Mouse (Mus musculus) thymus, adult 18-20 months (tissue): ENCODE results near the gene Rps19.
"Not testable (repeated sequence)": the region's sequence is repeated elsewhere in the genome, so short reads cannot be mapped to it uniquely, and the experiment has no call there.

Experiments used
- DNase-seq, 2 experiments: peaks; one replicate each; pipeline ENCODE4 v3.0.0; 2022; ENCODE audit warnings: mixed read lengths in 2 of 2

Gene Rps19

DNA sequence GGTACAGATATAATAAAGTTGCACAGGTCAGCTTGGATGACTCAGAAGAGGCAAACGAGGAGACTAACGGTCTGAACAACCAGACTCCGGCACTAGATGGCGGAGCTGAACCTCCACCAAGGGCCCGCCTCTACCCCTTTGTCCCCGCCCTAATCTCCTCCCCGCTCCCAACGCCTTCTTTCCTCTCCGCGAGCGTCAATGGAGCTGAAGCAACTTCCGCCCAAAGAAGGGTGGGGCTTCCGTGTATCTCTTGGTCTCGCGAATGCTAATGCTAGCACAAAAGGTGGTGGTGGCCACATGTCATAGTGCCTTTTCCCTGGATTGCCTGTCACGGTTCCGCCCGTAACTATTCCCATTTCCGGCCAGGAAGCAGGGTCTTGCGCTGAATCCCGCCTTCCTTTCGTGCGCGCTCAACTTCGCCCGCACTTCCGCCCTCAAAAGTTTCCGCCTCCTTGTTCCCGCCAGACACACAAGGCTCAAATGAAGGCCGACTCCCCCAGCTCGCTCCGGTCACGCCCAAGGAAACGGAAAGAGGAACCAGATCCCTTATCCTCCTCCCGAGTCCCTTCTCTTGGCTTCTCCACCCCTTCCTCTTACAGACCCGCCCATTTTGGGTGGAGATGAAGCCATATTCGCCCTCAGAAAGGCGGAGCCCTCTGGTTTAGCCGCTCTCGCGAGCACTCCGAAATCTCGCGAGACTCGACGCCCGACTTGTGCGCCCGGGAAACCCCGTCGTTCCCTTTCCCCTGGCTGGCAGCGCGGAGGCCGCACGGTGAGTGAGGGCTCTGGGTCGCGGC is at the start of gene Rps19:
Rps19 (plus strand) TSS at position 476 of the 797 bp plus-strand sequence.
- DNase-seq = peak; percentile 92 to 98

DNA sequence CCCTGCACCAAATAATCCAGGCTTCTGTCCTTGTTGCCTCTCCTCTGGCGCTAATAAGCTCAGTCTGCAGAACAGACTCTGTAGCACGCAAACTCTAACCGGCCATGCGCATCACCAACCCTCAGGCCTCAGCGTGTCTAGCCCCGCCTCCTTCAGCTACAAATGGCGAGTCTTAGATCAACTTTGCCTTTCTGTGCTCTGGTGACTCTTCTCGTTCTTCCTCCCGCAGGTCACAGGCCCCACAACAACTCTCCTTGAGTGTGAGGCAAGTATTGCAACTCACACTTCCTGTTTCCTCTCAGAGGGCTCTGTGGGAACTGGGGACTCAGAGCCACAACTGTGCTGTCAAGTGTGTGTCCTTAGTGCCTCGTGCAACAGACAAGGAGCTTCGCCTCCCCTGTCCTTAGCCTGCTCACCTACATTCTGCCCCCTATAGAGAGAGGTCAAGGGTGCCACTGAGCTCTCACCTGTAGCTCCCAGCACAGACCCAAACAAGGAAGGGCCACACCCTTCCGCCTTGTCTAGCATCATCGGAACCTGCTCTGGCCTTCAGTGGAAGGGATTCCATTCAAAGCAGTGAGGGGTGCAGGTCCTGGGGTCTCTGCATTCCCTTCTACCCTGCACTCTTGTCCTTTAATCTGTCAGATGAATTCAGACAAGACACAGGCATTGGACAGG is 45.3 kb upstream of the Rps19 start:
- DNase-seq = peak in 1 of 2 experiments; percentile 7

DNA sequence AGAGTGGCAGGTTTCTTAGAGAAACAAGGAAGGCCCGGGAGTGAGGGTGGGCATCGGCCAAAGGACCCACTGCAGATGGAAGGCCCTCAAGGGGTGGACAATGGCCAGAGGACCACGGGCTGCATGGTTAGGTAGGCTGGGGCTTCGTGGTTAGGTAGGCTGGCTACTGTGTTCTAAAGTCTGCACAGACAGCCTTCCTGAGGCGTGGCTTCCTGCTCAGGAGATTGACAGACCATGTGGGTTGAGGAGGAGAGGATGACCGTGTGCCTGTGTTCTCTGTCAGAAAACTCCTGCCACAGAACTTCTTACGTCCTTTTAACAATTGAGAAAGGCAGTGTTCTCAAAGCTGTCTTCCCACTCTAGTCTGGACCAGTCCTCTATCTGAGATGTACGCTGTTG is 44.8 kb upstream of the Rps19 start:
- DNase-seq = peak in 1 of 2 experiments; percentile 12

DNA sequence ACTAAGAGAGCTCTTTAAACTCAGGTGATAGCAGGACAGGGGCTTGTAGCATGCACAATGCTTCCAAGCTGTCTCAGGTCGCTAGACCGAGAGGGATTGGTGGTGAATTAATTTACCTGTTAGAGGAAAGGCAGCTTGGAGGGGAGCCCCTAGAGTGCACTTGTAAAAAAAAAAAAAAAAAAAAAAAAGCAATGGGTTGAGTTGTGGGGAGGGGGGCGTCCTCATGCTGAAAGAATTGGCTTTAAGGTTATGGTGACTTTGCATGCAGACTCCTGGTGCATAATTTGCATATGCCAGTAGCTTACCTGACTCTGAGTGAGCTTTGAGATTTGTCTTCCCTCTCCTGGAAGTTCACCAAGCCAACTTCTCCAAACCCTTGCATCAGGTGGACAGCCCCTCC is 43.8 kb upstream of the Rps19 start:
- DNase-seq = no peak

DNA sequence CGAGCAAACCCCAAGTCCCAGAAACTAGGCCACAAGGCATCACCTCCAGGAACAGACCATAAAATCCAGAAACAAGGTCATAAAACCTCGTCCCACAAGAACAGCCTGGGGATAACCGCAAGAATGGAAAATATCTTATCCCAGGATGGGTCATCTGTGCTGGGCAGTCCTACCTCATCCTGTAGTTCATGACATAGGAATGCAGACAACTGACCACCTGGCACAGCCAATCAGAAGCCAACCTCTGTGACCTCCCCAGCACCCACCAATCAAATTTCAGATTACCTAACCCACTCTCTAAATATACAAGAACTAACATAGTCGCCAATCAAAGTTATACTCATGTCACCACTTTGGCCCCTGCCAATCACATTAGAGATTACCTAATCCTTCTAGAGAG is 43.2 kb upstream of the Rps19 start:
- no peak for DNase-seq

DNA sequence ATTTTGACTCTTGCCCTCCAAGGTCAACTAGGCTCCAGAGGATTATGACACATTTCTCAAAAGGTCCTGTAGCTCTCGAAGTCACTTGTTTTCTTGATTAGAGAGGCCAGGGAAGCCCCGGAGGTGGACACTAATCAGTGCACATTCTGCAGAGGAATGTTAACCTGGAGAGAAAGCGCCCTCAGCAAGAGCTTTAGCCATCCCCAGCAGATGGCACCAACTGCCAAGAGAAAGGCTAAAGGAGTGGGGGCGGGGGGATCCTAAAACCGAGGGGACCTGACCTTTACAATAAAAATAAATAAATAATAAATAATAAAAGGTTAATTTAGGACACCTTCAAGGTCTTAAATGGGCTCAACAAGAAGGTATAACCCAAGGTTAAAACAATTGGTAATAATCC is 40.0 kb upstream of the Rps19 start:
- no peak for DNase-seq

DNA sequence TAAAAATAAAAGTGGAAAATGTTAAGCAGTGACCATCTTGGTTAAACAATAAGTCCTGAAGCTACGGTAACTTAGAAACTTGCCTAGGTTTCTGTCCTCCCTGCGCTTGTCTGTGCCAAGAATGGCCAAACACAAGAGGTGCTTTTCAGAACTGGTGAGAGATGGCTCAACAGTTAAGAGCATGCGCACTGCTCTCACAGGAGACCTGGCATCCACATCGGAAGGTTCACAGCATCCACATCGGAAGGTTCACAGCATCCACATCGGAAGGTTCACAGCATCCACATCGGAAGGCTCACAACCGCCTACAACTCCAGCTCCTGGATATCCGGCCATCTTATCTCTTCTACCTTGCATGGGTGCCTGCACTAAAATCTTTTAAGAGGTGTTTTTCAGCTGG is 39.0 kb upstream of the Rps19 start:
- DNase-seq = no peak

DNA sequence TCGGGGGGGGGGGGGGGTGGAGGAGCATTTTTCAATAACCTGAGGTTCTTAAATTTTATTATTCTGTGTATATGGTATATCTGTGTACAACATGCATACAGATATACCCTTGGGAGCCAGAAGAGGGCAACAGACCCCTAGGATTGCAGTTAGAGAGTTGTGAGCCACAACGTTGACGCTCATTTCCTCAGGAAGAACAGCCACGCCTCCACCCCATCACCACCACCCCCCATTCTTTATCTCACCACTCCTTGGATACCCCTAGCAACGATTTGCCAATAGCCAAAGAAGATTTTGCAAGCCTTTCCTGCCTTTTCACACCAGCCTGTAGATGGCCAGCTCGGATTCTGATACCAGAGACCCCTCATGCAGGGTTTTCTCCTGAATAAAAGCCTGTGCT is 38.5 kb upstream of the Rps19 start:
- no peak for DNase-seq

DNA sequence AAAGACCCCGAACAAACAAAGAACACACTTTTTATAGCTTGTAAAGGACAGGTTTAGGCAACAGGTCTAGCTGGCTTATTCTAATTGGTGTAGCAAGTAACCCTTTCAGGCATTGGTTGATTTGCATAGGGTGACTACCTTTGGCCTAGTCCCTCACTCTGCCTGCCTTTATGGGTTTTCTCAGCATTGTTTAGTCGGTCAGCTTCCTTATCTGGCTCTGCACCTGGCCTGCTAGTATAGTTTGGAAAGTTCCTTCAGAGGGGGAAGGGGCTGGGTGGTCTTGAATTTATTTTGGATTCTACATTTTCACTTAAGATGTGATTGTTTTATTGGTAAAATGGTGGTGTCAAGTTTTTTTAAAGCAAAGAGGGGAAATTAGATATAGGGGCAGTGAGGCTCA is 37.6 kb upstream of the Rps19 start:
- not testable (repeated sequence) for DNase-seq

DNA sequence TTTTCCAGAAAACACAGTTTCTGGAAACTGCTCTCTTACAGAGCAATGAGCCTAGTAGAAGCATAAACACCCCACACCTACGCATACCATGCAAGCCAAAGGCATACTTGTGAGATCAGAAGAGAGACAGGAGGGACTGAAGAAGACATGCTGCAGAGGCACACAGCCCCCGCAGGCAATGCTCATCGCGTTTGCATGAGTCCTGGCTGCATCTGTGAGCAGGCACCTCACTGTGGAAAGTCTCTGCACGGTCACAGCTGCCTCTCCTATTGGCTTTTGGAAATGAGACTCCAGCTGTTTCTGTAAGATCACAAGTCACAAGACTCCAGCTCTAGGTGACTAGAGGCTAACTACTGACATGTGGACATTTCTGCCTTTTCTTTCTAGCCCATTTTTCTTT is 34.0 kb upstream of the Rps19 start:
- DNase-seq = no peak

DNA sequence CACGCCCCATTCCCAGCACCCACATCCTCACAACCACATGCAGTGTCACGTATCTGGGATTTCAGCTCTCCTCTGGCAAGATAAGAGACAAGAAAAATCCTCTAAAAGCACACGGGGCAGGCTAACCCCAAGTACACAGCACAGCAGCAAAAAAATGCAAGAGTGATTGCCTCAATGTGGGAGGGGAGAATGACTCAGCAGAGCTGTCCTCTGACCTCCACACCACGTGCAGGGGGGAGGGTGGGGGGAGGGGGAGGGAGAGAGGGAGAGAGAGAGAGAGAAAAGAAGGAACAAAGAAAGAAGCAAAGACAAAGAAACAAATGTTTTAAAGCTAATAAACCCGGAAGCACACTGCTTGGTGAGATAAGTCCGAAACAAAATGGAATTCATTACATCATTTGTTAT is 33.3 kb upstream of the Rps19 start:
- DNase-seq = no peak

DNA sequence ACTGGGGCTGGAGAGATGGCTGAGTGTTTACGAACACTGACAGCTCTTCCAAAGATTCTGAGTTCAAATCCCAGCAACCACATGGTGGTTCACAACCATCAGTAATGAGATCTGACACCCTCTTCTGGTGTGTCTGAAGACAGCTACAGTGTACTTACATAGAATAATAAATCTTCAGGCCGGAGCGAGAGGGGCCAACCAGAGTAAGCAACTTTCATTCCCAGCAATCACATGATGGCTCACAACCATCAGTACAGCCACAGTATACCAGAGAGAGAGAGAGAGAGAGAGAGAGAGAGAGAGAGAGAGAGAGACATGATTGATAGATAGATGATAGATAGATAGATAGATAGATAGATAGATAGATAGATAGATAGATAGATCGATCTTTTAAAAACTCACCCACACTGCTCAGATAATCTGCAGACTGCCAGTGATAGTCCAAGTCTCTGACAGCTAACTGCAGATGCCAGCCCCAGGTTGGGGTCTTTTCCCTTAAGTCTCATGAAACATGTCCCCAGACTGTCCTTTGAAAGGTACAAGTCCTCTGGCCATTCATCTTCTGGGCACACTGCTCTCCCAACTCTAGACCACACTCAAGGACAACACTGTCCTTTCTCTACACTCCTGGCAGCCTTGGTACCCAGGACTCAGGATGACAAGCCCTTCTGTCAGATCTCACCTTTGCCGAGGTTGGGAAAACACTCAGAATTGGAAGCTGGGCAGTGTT is 32.4 kb upstream of the Rps19 start:
- no peak for DNase-seq

DNA sequence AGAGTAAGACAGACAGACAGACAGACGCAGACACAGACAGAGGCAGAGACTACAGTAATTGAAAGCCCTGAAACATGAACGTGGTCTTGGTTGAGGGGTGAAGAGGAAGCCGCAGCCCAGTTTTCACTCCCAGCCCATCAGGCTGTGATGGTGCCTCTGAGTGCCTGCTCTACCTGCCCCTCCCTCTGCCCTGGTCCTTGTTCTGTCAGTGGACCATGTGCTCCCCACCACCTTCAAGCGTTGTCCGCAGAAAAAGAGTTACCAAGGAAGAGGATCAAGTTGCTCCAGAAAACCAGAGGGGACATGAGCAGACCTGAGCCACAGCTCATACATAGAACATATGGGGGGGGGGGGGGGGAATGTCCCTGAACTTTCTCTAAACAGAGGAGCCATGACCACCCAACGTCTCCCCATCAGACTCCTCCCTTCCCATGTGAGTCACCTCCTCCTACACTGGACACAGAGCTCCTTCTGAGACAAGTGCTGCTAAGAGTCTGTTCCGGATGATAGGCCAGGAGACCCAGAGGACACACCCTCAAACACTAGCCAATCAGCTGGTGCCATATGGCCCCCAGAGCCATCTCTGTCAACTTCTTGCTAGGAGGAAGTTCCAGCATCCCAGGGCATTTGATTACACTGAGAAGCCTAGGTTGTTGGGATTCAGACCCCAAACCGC is 31.5 kb upstream of the Rps19 start:
- DNase-seq = no peak

DNA sequence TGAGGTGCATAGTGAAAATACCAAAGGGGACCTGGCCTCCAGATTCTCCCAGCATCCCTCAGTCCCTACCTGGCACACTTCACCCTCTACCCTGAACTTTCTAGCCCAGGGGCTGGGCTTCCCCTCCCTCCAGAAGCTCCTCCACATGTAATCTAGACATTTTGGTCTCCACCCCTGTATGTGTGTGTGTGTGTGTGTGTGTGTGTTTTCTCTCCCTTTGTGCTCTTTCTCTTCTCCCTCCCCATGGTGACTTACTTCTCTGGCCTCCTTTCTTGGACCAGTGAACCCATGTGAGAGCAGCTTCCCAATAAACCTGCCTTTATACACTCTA is 31.0 kb upstream of the Rps19 start:
- no peak for DNase-seq

DNA sequence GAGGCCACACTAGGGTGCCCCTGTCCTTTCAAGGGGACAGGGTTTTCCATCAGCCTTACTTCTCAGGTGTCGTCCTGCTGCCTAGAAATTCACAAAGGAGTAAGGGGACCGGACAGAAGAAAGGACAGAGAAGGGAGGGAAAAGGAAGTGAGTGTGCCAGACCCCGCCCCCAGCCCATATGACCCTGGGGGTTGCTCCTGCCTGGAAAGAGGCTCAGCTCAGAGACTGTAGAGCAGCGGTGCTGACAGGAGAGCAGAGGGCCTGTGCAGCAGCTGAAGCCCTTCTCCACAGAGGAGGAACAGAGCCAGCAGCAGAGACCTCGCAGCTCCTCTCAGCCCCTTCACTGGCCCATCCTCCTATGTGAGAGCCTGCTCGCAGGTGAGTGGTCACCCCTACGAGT is 30.5 kb upstream of the Rps19 start:
- no peak for DNase-seq

DNA sequence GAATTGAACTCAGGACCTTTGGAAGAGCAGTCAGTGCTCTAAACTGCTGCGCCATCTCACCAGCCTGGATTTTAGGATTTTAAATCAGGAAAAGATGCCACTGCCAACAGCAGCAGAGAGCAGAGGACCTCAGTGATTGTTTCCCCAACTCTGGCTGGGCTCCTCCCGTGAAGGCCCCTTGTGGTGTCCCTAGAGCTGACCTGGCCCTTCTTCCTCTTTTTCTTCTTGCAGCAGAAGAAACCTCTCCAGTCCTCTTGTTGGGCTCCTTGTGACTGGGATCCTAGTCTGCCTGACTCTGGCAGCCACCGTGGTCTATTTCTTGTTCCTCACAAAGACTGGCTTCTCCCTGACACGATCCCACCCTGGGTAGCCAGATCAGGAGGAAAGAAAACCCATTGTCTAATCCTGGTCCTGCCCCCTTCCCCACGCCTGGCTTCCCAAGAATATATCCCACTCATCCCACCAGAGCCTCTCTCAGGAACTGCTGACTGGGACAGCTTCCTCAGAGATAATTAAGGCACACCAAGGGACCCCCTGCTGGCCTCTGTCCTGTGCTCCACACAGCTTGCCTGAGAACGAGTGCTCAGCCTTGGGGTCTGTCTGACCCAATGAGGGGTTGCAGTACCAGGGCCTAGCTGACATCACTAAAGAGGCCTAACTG is 27.6 kb upstream of the Rps19 start:
- no peak for DNase-seq

DNA sequence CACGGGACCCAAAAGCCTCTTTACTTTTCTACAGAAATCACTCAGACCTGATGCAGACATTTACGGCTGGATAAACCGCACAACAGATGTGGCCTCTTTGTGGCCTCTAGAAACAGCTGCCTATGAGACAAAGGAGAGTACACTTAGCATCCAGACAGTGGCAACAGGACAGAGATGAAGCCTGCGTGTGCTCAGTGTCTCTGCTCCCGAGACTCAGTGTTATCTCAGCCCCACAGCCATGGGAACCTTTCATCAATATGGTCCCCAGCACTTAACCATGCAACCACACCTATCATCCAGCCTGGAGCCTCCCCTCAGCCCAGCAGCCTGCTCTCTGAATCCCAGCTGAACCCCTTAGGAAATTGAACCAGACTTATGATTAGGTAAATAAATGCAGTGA is 24.9 kb upstream of the Rps19 start:
- no peak for DNase-seq

DNA sequence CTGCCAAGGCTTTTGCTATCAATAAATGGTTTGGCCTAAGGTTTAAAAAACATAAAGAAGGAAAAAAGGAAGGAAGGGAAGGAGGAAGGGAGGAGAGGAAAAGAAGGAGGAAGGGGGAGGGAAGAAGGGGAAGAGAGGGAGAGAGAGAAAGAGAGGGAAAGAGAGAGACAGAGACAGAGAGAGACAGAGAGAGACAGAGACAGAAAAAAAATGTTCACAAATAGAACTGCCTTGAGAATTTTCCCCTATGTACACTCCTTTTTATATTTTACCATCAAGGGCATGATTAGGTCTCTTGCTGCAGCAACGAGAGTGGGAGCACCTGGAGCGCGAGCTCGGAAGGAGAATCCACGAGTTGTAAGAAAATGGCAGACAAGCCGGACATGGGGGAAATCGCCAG is 22.3 kb upstream of the Rps19 start, which contains the start of gene Gm9844:
Gm9844 (plus strand) TSS at position 301 of the 400 bp plus-strand sequence.
- DNase-seq = no peak

DNA sequence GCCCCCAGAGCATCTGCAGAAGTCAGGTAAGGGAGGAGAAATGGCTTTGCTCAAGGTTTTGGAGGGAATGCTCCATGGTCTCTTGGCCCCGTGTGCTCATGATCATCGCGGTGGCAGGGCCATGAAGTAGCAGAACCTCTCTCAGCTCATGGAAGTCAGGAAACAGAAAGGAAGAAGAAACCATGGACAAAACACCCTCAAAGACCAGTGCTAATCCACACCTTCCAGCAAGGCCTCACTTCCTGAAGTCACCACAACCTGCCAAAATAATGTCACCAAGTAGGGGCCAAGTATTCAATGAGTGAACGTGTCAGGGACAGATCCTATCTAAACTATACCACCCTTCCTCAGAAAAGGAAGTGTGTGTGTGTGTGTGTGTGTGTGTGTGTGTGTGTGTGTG is 21.3 kb upstream of the Rps19 start:
- DNase-seq = no peak

DNA sequence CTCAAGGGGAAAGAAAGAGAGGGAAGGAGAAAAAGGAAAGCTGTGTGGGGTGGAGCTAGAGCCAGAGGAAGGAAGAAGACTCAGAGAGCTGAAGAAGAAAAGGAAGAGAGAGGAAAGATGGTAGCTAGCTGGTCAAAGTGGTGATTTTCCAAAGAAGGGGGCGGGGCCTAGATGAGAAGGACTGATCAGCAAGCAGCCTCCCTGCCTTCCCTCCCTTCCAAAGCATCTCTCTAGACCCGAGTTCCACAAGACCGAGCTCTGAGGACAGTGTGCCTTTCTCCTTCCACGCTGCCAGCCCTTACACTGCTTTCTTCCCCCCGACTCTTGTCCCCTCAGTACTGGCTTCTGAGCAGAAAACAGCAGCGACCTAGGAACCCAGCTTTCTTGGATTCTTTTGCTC is 20.0 kb upstream of the Rps19 start:
- no peak for DNase-seq

DNA sequence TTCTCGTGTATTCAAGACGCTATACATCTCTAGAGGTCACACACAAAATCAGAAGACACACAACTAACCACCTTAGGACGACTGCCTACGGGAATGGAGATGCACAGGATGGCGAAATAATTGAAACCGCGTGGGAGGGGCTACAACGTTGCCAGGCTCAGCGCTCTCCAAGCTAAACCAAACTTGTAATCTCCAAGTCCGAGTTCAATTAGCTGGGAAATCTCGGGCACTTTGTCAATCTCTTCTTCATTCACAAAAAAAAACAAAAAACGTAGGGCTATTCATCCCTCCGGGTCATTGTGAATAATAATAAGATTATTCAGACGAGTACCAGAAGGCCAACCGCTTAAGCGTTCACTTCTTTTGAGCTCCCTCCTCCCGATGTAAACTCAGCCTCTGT is 15.1 kb upstream of the Rps19 start:
- DNase-seq = no peak

DNA sequence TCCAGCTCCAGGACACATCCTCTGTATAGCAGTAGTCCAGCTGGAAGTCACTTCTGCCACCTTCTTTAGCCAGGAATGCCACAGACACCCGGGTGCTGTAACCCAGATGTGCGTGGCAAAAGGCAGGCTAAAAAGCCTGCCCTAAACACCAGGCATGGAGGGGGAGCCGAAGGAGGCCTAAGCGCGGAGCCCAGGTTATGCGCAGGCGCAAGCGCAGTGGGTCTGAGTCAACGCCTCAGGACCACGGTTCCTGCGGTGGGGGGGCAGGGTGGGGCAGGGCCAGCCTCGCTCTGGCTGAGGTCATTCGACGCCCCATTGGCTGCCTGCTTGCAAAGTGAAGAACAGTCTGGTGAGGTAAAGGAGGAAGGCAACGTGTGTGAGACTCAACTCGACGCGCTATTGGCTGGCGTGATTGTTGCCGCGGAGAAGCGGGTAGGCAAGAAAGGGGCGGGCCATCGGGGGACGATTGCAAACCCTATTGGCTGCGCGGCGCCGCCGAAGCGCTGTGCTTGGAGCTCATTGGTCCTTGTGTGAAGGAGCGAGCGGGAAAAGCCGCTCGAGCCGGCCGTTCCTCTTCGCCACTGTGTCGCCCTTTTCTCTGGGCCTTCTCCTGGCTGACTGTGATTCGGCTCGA is 14.5 kb upstream of the Rps19 start, which contains the start of the genes Lypd4 and Dmrtc2:
Lypd4 (minus strand) TSS at position 410 of the 634 bp plus-strand sequence.
Dmrtc2 (plus strand) TSS at position 526 of the 634 bp plus-strand sequence.
- no peak for DNase-seq
